Mouse (Mus musculus) neutrophil, adult 5-6 weeks (primary cell): ENCODE measurements around the gene Dmc1. TPM values are rescaled to one million over a fixed set of nuclear protein-coding genes. Genes with fewer than 3 reads are reported as not detected.
A peak's percentile ranks its signal among the peaks of the same experiment; 100 is the strongest.

Experiments
- ATAC-seq: fragments of 151-379, 151-347 bp; 2 replicates; pipeline ENCODE4 v1.8.0; 2017; ENCODE audit warnings: mild to moderate bottlenecking, moderate TSS enrichment; ENCODE audit not compliant: insufficient number of reproducible peaks, poor library complexity, low FRiP score, severe bottlenecking; ENCODE audit errors: extremely low read depth
- total RNA-seq: library from RNA; stranded (forward); fragments of 200-1000 nt; gene quantifications from 2 replicates; pipeline ENCODE4 v1.2.3, GENCODE M21; 2017

Dmc1 gene
- total RNA-seq, 1 experiment from 2014 or later, result not detected

DNA sequence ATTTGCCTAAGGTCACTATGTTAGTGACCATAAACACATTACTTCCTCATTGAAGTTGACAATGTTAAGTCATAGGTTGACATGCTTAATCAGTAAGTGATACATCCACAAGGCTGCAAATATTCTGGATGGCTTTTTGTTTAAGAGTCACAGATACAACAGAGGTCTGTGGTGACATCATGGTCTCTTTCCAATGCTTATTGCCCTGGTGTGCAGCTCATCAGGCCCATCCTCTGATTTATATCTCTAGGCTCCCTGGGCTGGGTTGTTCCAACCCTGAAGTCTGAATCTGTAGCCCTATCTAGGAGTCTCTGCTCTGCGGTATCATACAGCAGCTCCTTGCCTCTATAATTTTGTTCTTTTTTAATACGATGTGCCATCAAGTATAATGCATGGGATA is 28.0 kb downstream of the Dmc1 start:
- no peak for ATAC-seq

DNA sequence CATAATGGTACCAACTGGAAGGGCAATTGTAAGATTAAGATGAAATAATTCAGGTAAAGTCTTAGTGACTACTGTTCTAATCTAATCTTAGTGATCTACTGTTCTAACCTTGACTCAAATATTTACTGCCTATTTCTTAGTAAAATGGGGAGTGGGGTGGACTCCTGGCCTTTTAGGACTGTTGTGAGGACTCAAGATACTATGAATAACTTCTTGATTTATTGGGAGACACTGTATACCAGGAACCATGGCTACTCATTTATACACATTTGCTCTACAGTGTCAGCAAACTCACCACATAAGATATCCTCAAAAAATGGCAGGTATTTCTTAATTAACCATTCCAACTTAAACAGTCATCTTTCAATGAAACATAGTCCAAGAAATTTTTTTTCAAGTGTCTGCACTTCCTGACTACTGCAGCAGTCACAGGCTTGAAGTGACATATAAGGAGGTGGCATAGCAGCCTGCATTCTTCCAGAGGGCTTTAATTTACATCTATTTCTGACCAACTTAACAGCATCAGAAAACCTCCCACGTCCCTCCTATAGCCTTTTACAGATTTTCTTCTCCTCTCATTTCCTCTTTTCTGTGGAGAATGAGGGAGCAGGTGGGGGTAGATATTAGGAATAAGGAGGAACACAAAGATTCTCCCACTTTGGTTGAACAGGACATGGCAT is 29.2 kb downstream of the Dmc1 start:
- no peak for ATAC-seq

DNA sequence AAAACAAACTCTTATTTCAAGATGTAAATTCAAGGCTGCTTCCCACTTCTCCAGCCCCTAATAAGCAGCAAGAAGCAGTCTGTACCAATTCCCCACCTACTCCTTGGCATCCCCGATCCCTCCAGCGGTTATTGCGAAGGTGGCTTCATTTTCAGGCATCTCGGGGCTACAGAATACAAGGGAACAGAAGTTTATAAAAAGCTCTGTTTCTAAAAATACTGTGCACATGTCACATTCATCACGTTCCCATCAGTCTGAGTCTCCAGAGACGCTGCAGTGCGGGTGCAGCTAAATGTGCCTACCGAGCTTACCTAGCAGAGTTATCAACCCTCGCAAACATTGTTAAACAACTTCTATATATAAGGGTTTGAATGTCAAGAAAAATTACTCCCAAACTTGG is 42.5 kb downstream of the Dmc1 start:
- no peak for ATAC-seq

DNA sequence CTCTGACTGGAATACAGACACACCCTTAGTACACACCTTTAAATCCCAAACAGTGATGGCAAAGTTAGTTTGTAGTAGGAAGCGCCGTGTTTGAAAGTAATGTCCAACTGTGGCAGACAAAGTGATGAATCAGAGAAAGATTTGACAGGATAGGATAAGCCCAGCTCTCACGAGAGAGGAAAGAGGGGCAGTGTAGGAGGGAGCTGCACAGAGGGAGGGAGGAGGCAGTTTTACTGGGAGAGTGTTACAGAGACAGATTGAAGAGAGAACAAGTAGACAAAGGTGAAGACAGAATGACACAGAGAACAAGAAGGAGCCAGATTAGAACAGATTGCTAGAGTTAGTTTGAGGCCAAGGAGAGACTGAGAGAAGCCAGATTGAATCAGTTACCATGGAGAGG is 45.3 kb downstream of the Dmc1 start:
- no peak for ATAC-seq

DNA sequence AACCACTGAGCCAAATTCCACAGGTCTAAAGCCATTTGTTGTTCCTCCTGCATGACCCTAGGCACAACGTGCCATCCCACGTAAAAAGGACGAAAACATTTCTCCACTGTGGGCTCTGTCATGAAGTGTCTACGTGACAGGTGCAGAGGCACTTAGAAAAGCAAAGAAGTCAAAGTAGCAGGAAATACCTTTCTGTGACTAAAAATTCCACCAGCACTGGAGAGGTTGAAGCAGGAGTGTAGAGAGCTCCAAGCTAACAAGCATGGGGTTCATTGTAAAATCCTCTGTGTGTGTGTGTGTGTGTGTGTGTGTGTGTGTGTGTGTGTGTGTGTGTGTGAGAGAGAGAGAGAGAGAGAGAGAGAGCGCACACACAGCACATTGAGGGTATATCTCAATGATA is 52.3 kb downstream of the Dmc1 start:
- ATAC-seq, result no peak

DNA sequence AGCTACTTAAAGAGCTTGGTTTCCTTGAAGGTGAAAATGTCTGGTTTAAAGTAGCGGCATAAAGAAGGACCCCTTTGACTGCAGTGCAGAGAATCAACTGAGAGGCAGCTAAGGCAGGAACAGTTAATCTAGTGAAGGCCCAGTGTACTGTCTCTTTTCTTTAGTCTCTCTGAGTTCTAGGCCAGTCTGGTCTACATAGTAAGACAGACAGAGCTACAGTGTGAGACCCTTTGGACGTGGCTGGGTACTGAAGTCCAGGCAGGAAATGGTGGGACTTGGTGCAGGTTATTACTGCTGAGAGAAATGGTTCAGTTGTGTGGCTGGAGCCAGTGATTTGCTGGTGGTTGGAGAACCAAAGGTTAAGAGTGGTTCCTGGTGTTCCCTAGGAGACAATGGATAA is 56.7 kb downstream of the Dmc1 start:
- no peak for ATAC-seq

DNA sequence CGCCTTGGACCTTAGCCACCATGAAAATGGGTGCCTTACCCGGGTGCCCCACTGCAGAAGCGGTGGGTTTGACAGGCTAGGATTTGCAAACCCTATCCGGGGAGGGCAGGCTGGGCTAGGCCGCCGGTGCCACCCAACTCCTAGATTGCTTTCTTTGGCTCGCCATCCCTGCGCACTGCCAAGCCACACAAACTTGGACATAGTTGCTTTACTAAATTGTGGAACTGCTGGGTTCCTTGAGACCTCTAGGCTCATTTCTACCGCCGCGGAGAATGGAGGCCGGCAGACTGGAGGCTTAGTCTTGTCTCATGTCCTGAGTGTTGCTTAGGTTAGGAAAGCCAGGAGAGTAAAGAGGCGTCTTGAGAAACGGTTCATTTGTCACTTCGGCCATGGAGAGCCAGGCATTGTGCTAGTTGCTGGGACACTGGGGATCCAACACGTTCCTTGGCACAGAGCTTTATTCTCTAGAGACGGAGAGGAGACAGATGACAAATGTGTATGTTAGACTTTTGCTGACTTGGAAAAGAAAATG is 57.6 kb downstream of the Dmc1 start:
- no peak for ATAC-seq

DNA sequence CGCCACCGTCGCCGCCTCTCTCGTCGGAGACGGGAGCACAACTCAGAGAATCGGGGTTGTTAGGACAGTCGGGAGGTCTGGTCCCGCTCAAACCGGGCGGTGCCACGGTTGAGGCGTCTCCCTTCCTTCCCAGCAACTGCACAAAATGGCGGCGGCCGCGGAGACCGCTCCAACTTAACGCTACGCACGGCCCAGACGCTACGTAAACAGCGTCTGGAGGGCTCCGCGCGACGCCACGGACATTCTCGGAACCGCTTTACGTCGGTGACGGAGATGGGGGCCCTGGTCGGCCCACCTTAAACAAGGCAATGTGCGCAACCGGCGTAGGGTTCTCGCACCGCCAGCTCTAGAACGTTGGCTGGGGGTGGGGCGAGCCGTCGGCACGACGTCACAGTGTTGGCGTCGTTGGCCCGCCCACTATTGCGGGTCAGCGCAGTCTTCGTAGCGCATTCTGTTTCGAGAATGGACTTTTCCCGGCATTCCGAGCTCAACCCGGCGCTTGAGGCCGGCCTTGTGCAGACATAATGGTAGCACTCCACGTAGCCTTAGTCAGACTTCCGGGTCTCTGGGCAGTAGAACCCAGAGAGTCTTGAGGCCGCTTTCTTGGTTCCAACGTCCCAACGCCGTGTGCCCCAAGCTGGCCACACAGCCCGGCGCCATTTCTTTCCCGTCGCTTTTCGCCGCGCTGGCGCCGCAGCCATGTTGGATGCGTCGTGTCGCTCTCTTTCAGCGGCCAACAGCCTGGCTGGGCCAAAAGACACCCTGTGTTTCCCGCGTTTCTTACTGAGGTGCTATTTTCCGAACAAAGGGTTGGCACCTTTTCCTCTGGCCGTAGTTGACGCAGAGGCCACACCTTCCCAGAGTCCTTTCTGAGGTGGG is 58.3 kb downstream of the Dmc1 start, which contains the start of gene Ddx17:
Ddx17 (minus strand) TSS at position 332 of the 879 bp plus-strand sequence.
- peak; percentile 95 for ATAC-seq

DNA sequence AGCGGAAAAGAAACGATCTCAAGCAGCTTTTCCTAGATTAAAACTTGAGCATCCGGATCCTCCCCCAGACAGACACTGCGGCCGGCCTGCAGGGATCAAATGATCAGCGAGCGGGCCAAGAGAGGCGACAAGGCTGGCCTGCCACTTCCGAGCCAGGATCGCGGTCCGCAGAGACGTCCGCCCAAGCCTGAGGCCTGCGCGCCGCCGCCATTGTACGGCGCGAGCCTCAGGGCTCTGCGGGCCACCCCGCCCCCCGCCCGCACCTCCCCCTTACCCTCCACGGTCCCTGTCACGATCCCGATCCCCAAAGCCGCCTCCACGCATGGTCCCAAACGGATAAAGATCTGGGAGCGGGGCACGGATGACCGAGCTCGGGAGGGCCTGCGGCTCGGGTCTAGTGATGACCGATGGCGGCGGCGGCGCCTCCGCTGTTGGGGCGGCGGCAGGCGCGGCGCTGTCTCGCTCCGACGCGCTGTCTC is 58.9 kb downstream of the Dmc1 start:
- ATAC-seq, result 0 out of 2 replicates have a peak, but pooled peaks have one; percentile 5

DNA sequence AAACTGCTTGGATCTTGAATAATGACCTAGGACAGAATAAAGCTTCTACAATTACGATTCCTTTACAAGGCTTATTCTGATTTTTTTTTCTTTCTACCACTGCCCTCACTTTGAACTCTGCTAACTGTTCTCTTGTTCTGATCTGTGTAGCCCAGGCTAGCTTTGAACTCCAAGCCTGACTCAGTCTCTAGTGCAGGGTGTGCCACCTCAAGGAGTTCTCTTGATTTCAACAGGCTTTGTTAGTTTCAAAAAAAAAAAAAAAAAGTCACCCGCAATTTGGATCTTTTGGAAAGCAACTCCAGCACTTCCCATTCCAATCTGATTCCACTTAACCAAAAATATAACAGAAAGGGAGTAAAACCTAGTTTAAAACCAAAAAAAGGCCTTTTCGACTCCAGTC is 59.4 kb downstream of the Dmc1 start:
- no peak for ATAC-seq

DNA sequence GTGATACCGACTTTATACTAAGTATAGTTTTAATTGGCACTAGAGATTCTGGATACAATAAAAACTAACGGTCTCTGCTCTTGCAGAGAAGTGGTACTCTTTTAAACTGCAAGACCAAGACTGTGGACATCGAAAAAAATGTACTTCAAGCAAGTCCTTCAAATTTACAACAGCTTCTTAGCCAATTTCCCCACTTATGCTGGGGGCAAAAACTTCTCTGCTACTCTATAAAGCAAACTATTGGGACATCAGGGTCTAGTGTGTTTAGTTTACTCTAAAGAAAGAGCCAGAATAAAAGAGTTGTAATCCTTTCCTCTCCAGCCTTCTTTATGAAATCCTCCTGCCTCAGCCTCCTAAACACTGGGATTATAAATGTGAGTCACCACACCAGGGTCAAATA is 60.9 kb downstream of the Dmc1 start:
- ATAC-seq, result no peak

DNA sequence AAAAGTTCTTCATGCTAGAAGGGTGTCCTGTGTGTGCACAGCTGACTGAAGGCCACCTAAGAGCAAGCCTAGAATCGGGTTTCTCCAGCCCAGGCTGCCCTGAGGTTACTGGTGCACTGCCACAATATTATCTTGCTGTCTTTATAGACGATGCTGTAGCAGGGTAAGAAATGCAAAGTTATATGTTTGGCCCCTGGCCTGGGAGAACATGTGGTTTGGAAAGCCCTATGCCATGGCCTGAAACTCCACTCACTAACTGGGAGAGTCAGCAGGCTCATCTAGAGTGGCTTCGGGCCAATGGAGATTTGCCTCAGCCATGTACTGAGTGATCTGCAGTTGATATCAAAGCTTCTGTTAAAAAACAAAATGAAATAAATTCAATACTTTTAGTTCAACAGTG is 71.1 kb downstream of the Dmc1 start:
- no peak for ATAC-seq

DNA sequence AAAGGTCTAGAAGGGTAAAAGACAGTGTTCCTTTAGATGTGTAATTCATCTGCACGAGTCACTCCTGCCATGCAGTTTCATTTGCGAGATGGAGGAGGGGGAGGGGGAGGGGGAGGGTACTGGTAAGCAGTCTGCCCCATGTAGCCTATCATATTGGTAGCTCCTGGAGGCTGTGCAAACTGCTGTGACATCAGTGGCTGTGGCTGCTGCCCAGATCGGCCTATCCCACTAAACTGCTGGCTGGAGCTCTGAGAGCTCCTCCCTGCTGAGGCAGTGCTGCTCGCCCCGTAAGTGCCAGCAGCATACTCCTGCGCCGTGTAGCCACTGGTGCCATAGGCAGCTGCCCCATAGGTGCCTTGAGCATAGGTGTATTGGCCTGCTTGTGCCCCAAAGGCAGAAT is 75.0 kb downstream of the Dmc1 start:
- no peak for ATAC-seq

DNA sequence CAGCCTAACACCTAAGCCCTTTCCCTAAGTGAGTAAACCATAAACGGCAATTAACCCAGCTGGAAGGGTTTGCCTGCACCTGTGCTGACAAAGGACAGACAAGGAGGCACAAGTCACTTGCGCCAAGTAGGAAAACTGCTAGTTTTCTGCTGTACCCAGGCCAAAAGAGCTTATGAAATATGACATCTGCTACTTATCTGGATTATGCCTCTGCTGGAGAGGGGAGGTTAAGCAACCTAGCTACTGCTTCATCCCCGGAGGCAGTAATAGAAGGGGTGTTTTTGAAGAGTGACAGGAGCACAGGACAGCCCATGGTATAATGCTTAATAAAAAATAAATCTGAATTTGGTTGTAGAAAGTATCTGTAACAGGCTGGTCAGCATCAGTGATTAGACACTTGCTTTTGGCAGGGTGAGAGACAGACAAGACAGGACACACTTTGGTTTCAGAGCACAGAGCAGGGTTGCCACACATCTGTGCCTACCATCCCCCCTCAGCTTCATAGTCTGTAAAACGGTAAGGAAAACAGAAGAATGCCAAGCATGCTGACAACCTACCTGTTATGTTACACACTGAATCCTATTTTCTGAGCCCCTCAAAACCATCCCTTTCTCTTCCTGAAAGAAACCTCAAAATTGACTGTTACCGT is 76.8 kb downstream of the Dmc1 start:
- ATAC-seq, result no peak

DNA sequence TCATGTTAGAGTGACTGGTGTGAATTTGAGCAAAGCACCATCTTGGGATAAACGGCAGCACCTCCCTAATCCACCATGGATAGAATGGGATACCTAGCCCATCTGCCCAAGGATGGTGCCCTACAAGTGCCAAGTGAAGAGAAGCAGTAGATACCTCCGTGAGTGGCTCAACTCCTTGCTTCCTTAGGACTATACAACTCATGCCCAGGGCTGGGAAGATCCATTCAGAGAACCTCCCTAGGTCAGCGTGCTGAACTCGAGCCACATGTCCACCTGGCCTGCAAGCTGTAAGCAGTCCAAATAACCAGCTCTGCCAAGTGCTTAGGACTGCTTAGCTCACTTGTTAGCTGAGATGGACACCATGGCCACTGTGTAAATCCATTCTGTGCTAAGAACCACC is 77.7 kb downstream of the Dmc1 start:
- no peak for ATAC-seq

DNA sequence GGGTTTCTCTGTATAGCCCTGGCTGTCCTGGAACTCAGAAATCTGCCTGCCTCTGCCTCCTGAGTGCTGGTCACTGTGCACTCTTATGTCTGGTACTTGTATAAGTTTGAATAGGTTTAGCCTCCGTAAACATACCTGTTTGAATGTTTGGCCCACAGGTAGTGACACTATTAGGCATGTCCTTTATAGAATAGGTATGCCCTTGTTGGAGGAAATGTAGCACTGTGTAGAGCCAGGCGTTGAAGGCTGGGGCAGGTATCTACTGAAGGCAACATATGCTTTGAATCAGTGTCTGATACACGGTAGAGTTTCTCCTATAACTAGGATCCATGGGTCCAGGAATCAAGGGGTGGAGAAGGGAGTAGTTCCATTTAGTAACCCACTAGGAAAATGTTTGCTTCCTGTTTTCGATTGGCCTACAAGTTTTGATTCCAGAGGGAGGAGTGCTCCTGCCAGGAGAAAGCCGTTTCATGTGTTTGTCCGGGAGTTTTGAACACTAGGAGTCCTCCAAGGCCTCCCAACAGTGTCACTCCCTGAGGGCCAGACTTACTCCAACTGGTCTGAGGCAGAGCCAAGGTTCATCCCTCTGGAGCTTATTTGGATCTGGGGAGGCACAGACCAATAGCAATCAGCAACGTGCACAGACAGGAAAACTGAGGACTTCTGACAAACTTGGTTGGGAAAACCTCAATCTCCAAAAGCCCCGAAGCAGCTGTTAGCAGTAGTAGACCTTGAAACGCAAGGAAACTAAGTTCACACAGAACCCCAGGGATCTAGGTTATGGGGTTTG is 78.7 kb downstream of the Dmc1 start:
- ATAC-seq, result no peak

DNA sequence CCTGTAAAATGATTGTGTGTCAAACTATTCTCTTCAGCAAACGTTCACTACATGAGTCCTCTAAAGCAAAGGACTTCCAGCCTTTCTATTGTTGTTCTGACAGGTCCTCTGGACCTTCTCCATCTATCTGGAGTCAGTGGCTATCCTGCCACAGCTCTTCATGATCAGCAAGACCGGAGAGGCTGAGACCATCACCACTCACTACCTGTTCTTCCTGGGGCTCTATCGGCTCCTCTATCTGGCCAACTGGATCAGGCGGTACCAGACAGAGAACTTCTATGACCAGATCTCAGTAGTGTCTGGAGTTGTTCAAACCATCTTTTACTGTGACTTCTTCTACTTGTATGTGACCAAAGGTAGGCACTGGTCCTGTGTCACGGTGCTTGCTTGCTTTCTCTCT is 79.3 kb downstream of the Dmc1 start:
- no peak for ATAC-seq

DNA sequence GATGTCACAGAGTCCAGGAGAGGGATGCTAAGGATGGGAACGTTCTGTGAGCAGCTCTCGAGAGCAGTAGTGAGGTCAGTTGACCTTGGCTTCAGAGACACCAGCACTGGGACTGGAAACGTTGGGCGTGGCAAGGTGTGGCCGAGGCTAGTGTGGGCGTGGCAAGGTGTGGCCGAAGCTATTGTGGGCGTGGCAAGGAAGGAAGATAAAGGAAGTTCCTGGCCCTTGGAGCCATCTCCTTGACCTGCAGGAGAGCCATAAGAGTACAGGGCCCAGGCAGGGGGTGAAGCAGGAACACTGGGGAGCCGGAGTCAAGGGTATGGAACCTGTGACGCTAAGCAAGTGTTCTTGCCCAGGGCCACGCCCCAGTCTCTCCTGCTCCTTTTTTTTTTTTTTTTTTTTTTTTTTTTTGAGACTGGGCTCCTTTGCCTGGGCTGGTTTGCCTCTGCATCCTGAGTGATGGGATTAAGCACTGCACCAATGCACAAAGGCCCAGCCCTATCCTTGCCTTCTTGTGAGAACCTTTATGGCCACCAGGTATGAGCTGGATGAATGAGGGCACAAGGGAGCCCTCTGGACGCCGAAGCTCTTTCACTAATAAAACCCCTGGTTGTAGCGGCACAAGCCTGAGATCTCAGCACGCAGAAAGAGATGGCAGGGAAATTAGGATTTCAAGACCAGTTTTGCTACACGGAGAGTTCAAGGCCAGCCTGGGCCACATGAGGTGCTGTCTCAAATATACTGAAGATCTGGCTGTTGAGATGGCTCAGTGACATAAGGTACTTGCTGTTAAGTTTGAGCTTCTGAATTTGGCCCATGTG is 85.3 kb downstream of the Dmc1 start:
- ATAC-seq, result no peak
